In the genomic region with DNA sequence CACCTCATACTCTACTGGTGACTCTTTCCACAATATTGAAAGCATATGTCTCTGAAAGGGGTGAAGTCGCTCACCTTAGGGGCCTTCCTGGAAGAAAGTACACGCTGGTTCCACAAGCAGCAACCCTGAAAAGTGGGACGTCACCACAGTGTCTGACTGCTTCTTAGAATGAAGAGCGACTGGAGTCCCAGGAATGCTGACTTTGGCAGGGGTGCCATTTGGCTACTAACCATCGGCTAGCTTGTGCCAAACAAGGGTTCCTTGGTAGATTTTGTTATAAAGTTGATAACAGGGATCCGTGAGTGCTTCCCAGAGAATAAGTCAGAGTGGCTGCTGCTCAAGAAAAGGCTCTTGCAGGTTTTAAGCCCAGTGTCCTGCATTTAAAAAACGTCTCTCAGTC, we compare ENCODE assay signal across 12 mouse cellular contexts. TPM values are rescaled to one million over a fixed set of nuclear protein-coding genes. Genes with fewer than 3 reads are reported as not detected.
DNase-seq lines count a peak whose midpoint lies in the region; ATAC-seq and TF ChIP-seq lines count a peak whose summit lies in the region.
"Had no signal": no experiment of that assay in that cellular context is flagged by ENCODE, and none has a peak within 500 bp of the region (broad histone marks: within the 10 kb centered on the region; RNA-seq: fewer than 3 reads in every experiment).

No protein-coding gene starts in this region.

- H3K36me3 ChIP-seq in forebrain, embryonic 10.5 days (replicated peaks) = no peaks in the 10 kb centered on the region
- no peaks in the 10 kb centered on the region for H3K36me3 ChIP-seq in forebrain, embryonic 14.5 days (ENCODE audit: control insufficient read depth, insufficient read depth, low read length)
- H3K36me3 ChIP-seq in heart, postnatal 0 days (replicated peaks; ENCODE audit: control insufficient read depth, insufficient read depth, low read length) = peaks cover 6% of the 10 kb centered on the region; the same call in 1 of the 2 replicates
- no peaks in the 10 kb centered on the region for H3K36me3 ChIP-seq in midbrain, embryonic 10.5 days
- H3K36me3 ChIP-seq: neural tube, embryonic 12.5 days had no signal

- no peaks in the 10 kb centered on the region for H3K9me3 ChIP-seq in forebrain, embryonic 10.5 days
- no peaks in the 10 kb centered on the region for H3K9me3 ChIP-seq in forebrain, embryonic 14.5 days (replicated peaks; ENCODE audit: control insufficient read depth, low read length)
- H3K9me3 ChIP-seq in heart, postnatal 0 days (replicated peaks; ENCODE audit: control insufficient read depth, low read length) = no peaks in the 10 kb centered on the region
- H3K9me3 ChIP-seq in midbrain, embryonic 10.5 days (replicated peaks) = no peaks in the 10 kb centered on the region
- H3K9me3 ChIP-seq: forebrain, embryonic 13.5 days; neural tube, embryonic 12.5 days had no signal

- H3K4me1 ChIP-seq in forebrain, embryonic 10.5 days = peaks cover 50% of the 10 kb centered on the region
- H3K4me1 ChIP-seq in forebrain, embryonic 14.5 days (ENCODE audit: control insufficient read depth, insufficient read depth, low read length) = peaks cover 4% of the 10 kb centered on the region; the same call in 1 of the 2 replicates
- H3K4me1 ChIP-seq in heart, postnatal 0 days (ENCODE audit: control insufficient read depth, insufficient read depth) = peaks cover 24% of the 10 kb centered on the region
- H3K4me1 ChIP-seq in midbrain, embryonic 10.5 days = peaks cover 35% of the 10 kb centered on the region

- no peak overlapping the region for H3K4me2 ChIP-seq in forebrain, embryonic 14.5 days (ENCODE audit: low read length)
- no peak overlapping the region for H3K4me2 ChIP-seq in heart, postnatal 0 days (ENCODE audit: low read depth, low read length)
- H3K4me2 ChIP-seq: forebrain, embryonic 13.5 days; neural tube, embryonic 12.5 days had no signal

- H3K27ac ChIP-seq in forebrain, embryonic 10.5 days = peak overlapping the region; percentile 35; the same call in 1 of the 2 replicates
- H3K27ac ChIP-seq in forebrain, embryonic 14.5 days (ENCODE audit: low read depth, low read length) = no peak overlapping the region
- H3K27ac ChIP-seq in heart, postnatal 0 days (ENCODE audit: low read depth) = peak overlapping the region; percentile 46
- no peak overlapping the region for H3K27ac ChIP-seq in midbrain, embryonic 10.5 days (replicated peaks)
- H3K27ac ChIP-seq: forebrain, embryonic 13.5 days; neural tube, embryonic 12.5 days had no signal

- no peak for TF ChIP-seq EP300 in heart, postnatal 0 days (IDR thresholded peaks at IDR 0.05; ENCODE audit: low read depth)

- ATAC-seq in forebrain, embryonic 14.5 days = no peak
- no peak for ATAC-seq in heart, postnatal 0 days (ENCODE audit: insufficient read depth, low read depth)
- ATAC-seq: forebrain, embryonic 13.5 days; hindbrain, embryonic 16.5 days had no signal

- TF ChIP-seq CTCF in heart, postnatal 0 days (IDR thresholded peaks at IDR 0.05; ENCODE audit: low read depth) = no peak

- no peak overlapping the region for H3K9ac ChIP-seq in forebrain, embryonic 14.5 days (ENCODE audit: low read length)
- no peak overlapping the region for H3K9ac ChIP-seq in heart, postnatal 0 days (replicated peaks; ENCODE audit: low read depth, low read length)
- H3K9ac ChIP-seq: forebrain, embryonic 13.5 days; neural tube, embryonic 12.5 days had no signal

- H3K4me3 ChIP-seq in forebrain, embryonic 10.5 days = no peak overlapping the region
- no peak overlapping the region for H3K4me3 ChIP-seq in forebrain, embryonic 14.5 days (ENCODE audit: low read depth, low read length)
- no peak overlapping the region for H3K4me3 ChIP-seq in heart, postnatal 0 days (ENCODE audit: low read depth, low read length)
- no peak overlapping the region for H3K4me3 ChIP-seq in midbrain, embryonic 10.5 days
- H3K4me3 ChIP-seq: forebrain, embryonic 13.5 days; neural tube, embryonic 12.5 days had no signal

- 70% methylated on average over 7 of the region's 7 CpGs for WGBS in forebrain, embryonic 10.5 days
- WGBS in forebrain, embryonic 14.5 days = 81% methylated on average over 7 of the region's 7 CpGs
- WGBS in heart, postnatal 0 days = 35% methylated on average over 7 of the region's 7 CpGs
- 75% methylated on average over 7 of the region's 7 CpGs for WGBS in midbrain, embryonic 10.5 days

- DNase-seq in forebrain, embryonic 10.5 days (ENCODE audit: extremely low spot score, low spot score) = no peak
- no peak for DNase-seq in forebrain, embryonic 14.5 days (ENCODE audit: low spot score)
- DNase-seq in urinary bladder, postnatal 14 days (ENCODE audit: low spot score) = peak; percentile 19
- no peak for DNase-seq in urinary bladder, postnatal 4 days (ENCODE audit: low spot score in 2 of 2)
- DNase-seq in heart, postnatal 0 days (ENCODE audit: low spot score) = no peak
- no peak for DNase-seq in midbrain, embryonic 10.5 days (ENCODE audit: low spot score)
- no peak for DNase-seq in spleen, postnatal 4 days (ENCODE audit: low spot score in 2 of 2)
- DNase-seq in layer of hippocampus, postnatal 25 days (ENCODE audit: extremely low spot score in 1 of 2, low spot score in 1 of 2) = no peak
- DNase-seq: cerebellum, adult 11-12 months had no signal

- H3K27me3 ChIP-seq in forebrain, embryonic 10.5 days (ENCODE audit: poor library complexity, severe bottlenecking) = peaks cover 50% of the 10 kb centered on the region
- H3K27me3 ChIP-seq in forebrain, embryonic 14.5 days (replicated peaks; ENCODE audit: control insufficient read depth, insufficient read depth, low read length) = 0 out of 2 replicates have a peak, but pooled peaks cover 9% of the 10 kb centered on the region
- H3K27me3 ChIP-seq in heart, postnatal 0 days (ENCODE audit: control insufficient read depth, insufficient read depth, low read length) = no peaks in the 10 kb centered on the region
- peaks cover 33% of the 10 kb centered on the region for H3K27me3 ChIP-seq in midbrain, embryonic 10.5 days (ENCODE audit: low read depth, poor library complexity, severe bottlenecking)
- H3K27me3 ChIP-seq: neural tube, embryonic 12.5 days had no signal

RNA-seq across cellular contexts. Expression of a gene that starts 4.8 kb away (rescaled TPM):
- polyA plus RNA-seq in forebrain, embryonic 10.5 days (2016; fragmentation: Nextera tagmentation; extraction: Ambion mirVana) = 30.0 and 35.5 TPM in 2 replicates
- 5.0 and 6.6 TPM in 2 replicates for polyA plus RNA-seq in forebrain, embryonic 14.5 days (2014; fragmentation: Nextera tagmentation; extraction: Ambion mirVana)
- 10.0 and 12.6 TPM in 2 replicates for total RNA-seq in heart, postnatal 0 days (2014; rRNA removed; ENCODE audit: low replicate concordance)
- polyA plus RNA-seq in heart, postnatal 0 days (2015; fragmentation: Nextera tagmentation; extraction: Ambion mirVana) = 23.4 and 26.8 TPM in 2 replicates
- 13.1 and 13.8 TPM in 2 replicates for polyA plus RNA-seq in midbrain, embryonic 10.5 days (2016; fragmentation: Nextera tagmentation; extraction: Ambion mirVana)
- total RNA-seq in layer of hippocampus, postnatal 25 days (2021) = 1 to 10 TPM; 7.1 to 8.6 TPM

Comparison
In these comparisons a context has a peak if more than half of its experiments do, and no peak if none do; other contexts are left out.
1. H3K27ac ChIP-seq: peak in forebrain, embryonic 10.5 days (single experiment) and heart, postnatal 0 days (single experiment); none in forebrain, embryonic 14.5 days (single experiment) and midbrain, embryonic 10.5 days (single experiment).